Mouse (Mus musculus) Patski (cell line): Measurements from ENCODE around the gene Pam. TPM values are rescaled to one million over a fixed set of nuclear protein-coding genes. Genes with fewer than 3 reads are reported as not detected.
"Not testable (repeated sequence)": the region's sequence is repeated elsewhere in the genome, so short reads cannot be mapped to it uniquely, and the experiment has no call there.

ENCODE experiments used
- ATAC-seq: fragments of 100-300 bp; one replicate; pipeline ENCODE4 v1.8.0; 2021
- CTCF ChIA-PET: fragments of 350-600 bp; sonication (Branson Sonifier 250); formaldehyde crosslinking; loops from one replicate; lab custom pipeline; 2022; ENCODE audit warnings: inconsistent platforms; lab: Charles Lee
- POLR2A ChIA-PET: fragments of 350-600 bp; sonication (Branson Sonifier 250); formaldehyde crosslinking; loops from one replicate; lab custom pipeline; 2022; ENCODE audit warnings: antibody characterized with exemption, inconsistent platforms; lab: Charles Lee
- DNase-seq: peaks from one replicate; pipeline ENCODE4 v3.0.0-alpha.2; 2011; ENCODE audit warnings: low read depth, low spot score
- H3K27me3 ChIP-seq: fragments of 371-371 bp; one replicate; pipeline ENCODE4 v1.5.1; 2021
- CTCF ChIP-seq: fragments of 100-300 bp; IDR thresholded peaks from one replicate; pipeline ENCODE4 v1.5.1; 2021
- in situ Hi-C: fragments of 300-500 bp; cut with MboI; formaldehyde crosslinking; loops from 3 replicates; pipeline ENCODE4 v1.11.1; 2018; ENCODE audit warnings: low pct_unique_long_range_greater_than_20kb, mixed read lengths
- polyA plus RNA-seq: library from polyadenylated mRNA; unstranded; gene quantifications from one replicate; pipeline ENCODE4 v1.2.3, GENCODE M21; 2021

Gene Pam
- polyA plus RNA-seq, 1 experiment from 2014 or later = 74.0 TPM

DNA sequence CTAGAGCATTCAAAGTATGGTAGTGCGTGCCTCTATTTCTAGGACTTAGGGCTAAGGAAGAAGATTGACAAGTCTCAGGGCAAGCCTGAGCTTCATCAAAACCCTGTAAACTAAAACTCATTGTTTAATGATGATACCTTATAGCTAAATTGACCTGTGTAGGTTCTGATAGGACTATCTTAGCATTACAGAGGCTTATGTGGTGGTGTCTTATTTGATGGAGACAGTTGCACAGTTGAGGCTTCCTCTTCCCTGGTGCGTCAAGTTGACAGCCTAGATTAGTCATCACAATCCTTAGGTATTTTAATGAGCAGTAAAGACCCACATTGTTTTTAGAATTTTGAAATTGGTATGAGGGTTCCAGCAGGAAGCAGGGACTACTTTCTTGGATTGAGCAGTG is 321.5 kb downstream of the Pam start:
- ChIA-PET POLR2A (no interaction called here), CTCF (no interaction called here)
- in situ Hi-C loops = no loop called here
- no peak for TF ChIP-seq CTCF
- no peak for ATAC-seq
- H3K27me3 ChIP-seq = no peaks in the 10 kb centered on the region
- no peak for DNase-seq

DNA sequence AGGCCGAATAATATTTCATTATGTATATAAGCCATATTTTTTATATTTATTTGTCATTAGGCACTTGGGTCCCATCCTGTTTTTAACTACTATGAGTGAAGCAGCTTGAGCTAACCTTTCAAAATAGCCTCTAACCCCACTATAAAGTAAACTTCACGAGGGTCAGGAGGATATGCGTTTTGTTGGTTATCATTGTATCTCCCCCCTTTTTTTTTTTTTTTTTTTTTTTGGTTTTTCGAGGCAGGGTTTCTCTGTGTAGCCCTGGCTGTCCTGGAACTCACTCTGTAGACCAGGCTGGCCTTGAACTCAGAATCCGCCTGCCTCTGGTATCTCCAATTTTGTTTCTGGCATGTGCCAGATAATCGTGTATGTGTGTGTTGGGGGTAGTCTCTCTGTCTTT is 322.1 kb downstream of the Pam start:
- no peak for TF ChIP-seq CTCF
- in situ Hi-C loops = no loop called here
- no peaks in the 10 kb centered on the region for H3K27me3 ChIP-seq
- ChIA-PET CTCF (no interaction called here), POLR2A (interaction anchor here (0.7 kb wide), 1 partner anchor 10 kb away, joined by 6 read pairs; no protein-coding TSS in a partner anchor)
- no peak for DNase-seq
- ATAC-seq = no peak

- in situ Hi-C loops = no loop called here
- ChIA-PET POLR2A (no interaction called here), CTCF (interaction anchor here (0.8 to 1.8 kb wide), 5 partner anchors 11 to 31 kb away, joined by 3 to 8 read pairs (median 5); no protein-coding TSS in a partner anchor)
- DNase-seq (no peak), ATAC-seq (no peak)
- TF ChIP-seq CTCF = no peak
- H3K27me3 ChIP-seq = no peaks in the 10 kb centered on the region
Observed at GRCm38 (mm10) chr1:97771727-97772126, 323.7 kb downstream of the Pam start.

GRCm38 (mm10) chr1:97771118-97771517 is 324.3 kb downstream of the Pam start:
- POLR2A ChIA-PET = no interaction called here
- in situ Hi-C loops = no loop called here
- no peaks in the 10 kb centered on the region for H3K27me3 ChIP-seq
- no peak for ATAC-seq
- no peak for TF ChIP-seq CTCF
- CTCF ChIA-PET = interaction anchor here (1.1 to 1.8 kb wide), 6 partner anchors 11 to 44 kb away, joined by 3 to 8 read pairs (median 4); no protein-coding TSS in a partner anchor
- DNase-seq = no peak

- peak; percentile 81 for DNase-seq
- in situ Hi-C loops = loop anchor here (5.0 kb wide), 1 partner anchor 113 kb away; no protein-coding TSS in a partner anchor
Observed at GRCm38 (mm10) chr1:97769904-97770753, 325.3 kb downstream of the Pam start, which contains the start of the genes Gin1 and Ppip5k2. TSS of gene Gin1 (plus strand) at chr1:97770172. TSS of gene Ppip5k2 (minus strand) at chr1:97770411.

GRCm38 (mm10) chr1:97769294-97769903 is 326.0 kb downstream of the Pam start:
- no peaks in the 10 kb centered on the region for H3K27me3 ChIP-seq
- POLR2A ChIA-PET = interaction anchor here (0.5 kb wide), 1 partner anchor 53 kb away, joined by 3 read pairs; no protein-coding TSS in a partner anchor
- peak; percentile 23 for ATAC-seq
- TF ChIP-seq CTCF = no peak
- no peak for DNase-seq
- CTCF ChIA-PET = interaction anchor here (3.7 kb wide), 1 partner anchor 15 kb away, joined by 15 read pairs; no protein-coding TSS in a partner anchor
- in situ Hi-C loops = loop anchor here (5.0 kb wide), 1 partner anchor 112 kb away; no protein-coding TSS in a partner anchor

More at GRCm38 (mm10) chr1:97769904-97770753, 325.3 kb downstream of the Pam start, which contains the start of the genes Gin1 and Ppip5k2:
- TF ChIP-seq CTCF = peak; percentile 65
- ATAC-seq = peak; percentile 98
- CTCF ChIA-PET = interaction anchor here (1.1 to 3.7 kb wide), 6 partner anchors 10 to 43 kb away, joined by 3 to 15 read pairs (median 4); no protein-coding TSS in a partner anchor
- H3K27me3 ChIP-seq = no peaks in the 10 kb centered on the region
- POLR2A ChIA-PET = interaction anchor here (0.5 kb wide), 1 partner anchor 52 kb away, joined by 3 read pairs; no protein-coding TSS in a partner anchor

DNA sequence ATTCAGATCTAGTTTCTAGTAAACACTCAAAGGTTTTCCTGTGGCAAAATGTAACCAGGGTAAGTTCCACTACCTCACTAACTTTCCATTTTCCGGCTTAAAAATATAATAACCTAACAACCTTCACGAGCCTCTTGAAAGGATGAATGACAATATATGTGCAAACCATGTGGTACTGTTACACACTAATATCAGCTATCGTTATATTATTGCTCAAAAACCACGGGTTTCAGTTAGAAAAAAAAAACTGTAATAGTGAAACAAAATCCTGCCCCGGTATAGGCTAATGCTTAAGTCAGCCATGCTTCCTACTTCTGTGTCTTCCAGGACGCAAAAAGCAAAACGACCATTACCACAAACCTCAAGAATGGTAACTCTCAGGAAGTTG is 326.5 kb downstream of the Pam start:
- POLR2A ChIA-PET = no interaction called here
- ATAC-seq (no peak), DNase-seq (no peak)
- in situ Hi-C loops = loop anchor here (5.0 kb wide), 1 partner anchor 112 kb away; no protein-coding TSS in a partner anchor
- CTCF ChIA-PET = interaction anchor here (3.7 kb wide), 1 partner anchor 14 kb away, joined by 15 read pairs; no protein-coding TSS in a partner anchor
- H3K27me3 ChIP-seq = no peaks in the 10 kb centered on the region
- no peak for TF ChIP-seq CTCF

DNA sequence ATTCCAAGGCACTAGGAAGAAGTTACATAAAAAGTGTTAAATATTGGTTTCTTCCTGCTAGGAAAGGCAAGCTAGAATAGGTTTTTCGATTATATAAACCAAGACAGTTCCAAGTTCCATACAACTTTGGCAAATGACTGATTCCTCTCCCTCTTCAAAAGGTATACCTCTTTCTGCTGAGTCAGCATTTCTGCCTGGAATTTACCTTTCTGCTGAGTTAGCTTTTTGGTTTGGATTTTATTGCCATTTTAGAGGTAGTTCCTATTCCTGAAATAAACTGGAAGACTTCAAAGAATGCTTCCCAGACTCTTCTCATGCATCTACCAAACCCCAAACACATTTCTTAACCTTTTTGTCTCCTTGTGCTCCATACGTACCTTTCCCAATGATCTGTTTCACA is 327.4 kb downstream of the Pam start:
- in situ Hi-C loops = loop anchor here (5.0 kb wide), 1 partner anchor 111 kb away; no protein-coding TSS in a partner anchor
- CTCF ChIA-PET = interaction anchor here (0.7 to 3.7 kb wide), 6 partner anchors 11 to 110 kb away, joined by 3 to 15 read pairs (median 3); no protein-coding TSS in a partner anchor

DNA sequence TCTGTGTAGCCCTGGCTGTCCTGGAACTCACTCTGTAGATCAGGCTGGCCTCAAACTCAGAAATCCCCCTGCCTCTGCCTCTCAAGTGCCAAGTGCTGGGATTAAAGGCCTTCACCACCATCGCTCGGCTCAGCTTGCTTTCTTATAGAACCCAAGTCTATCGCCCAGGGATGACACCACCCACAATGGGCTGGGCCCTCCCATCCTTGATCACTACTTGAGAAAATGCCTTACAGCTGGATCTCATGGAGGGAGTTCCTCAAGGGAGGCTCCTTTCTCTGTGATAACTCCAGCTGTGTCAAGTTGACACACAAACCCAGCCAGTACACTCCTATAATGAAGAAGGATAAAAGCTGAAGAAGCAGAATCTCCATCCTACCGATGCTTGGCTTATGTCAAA is 329.7 kb downstream of the Pam start:
- DNase-seq, H3K27me3 ChIP-seq, POLR2A ChIA-PET, CTCF ChIA-PET, ATAC-seq: not testable (repeated sequence)
- in situ Hi-C loops = loop anchor here (5.0 kb wide), 1 partner anchor 108 kb away; no protein-coding TSS in a partner anchor

More for the DNA sequence above, 327.4 kb downstream of the Pam start:
- ATAC-seq = no peak
- no peaks in the 10 kb centered on the region for H3K27me3 ChIP-seq
- no peak for DNase-seq
- POLR2A ChIA-PET = no interaction called here
- no peak for TF ChIP-seq CTCF

GRCm38 (mm10) chr1:97761477-97761876 is 334.0 kb downstream of the Pam start:
- POLR2A ChIA-PET = no interaction called here
- no peak for ATAC-seq
- no peak for TF ChIP-seq CTCF
- in situ Hi-C loops = no loop called here
- no peaks in the 10 kb centered on the region for H3K27me3 ChIP-seq
- CTCF ChIA-PET = no interaction called here
- no peak for DNase-seq
